Mouse (Mus musculus) frontal cortex, adult (tissue): ENCODE measurements around the gene Tmsb4x.

Source experiments
- ATAC-seq: cut with Nextera tagmentation; 2 replicates; pipeline ENCODE4 v1.9.2; 2017; ENCODE audit warnings: mild to moderate bottlenecking, moderate library complexity, mixed read lengths; ENCODE audit not compliant: low TSS enrichment

Gene Tmsb4x

GRCm38 (mm10) chrX:167208978-167209754, at the start of gene Tmsb4x:
Gene Tmsb4x (minus strand): TSS chrX:167209315.
- ATAC-seq = peak; percentile 74

GRCm38 (mm10) chrX:167241736-167242135, 32.6 kb upstream of the Tmsb4x start:
- ATAC-seq = no peak

DNA sequence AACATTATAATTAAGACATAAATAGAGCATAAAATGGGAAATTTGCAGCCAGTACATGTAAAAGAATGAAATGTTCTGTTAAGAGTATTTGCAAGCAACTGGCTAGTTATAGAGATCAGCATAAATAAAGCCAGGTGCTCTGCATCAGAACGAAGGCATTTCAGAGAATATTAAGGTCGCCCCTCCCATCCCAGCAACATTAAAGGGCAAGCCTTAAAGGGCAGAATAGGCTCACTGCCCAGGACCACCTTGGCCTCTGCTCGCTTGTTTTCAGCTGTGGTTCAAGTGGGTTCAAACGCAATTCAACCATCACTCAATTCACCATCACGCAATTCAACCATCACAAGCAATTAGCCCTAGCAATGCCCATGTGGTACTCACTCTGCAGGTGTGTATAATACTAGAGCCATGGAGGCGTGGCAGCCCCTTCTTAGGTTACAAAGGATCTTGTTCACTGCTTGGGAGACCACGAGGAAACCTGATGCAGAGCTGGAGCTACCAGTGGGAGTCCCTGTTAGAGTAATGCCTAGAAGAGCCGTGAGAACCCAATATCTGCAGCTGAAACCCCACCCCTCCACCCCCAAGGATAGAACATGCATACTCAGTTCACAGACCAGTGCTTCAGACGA, 30.3 kb upstream of the Tmsb4x start:
- ATAC-seq = no peak

DNA sequence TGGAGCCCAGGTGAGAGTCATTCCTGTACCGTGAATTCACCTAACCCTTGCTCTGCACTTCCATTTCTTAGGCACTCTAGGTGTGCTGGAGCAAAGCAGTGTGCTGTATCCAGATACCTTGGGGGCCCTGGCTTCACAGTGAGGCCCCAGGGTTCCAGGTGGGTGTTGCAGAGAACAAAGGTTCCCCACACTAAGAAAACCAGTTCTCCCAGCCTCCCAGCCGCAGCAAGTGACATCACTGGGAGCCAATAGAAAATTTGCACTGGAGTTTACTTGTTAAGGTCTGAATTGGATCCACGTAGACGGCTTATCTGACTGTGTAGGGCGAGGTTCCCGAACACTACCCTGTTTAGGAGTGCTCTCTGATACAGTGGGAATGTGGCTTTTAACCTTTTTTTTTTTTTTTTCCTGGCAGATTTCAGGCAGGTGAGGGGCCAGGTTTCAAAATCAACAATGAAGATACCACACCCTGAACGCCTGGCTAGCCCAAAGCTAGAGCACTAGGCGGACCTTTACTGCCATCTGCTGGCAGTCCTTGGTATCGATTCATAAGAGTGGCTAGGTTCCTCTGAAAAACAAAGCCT, 24.1 kb upstream of the Tmsb4x start:
- ATAC-seq = peak; percentile 94

DNA sequence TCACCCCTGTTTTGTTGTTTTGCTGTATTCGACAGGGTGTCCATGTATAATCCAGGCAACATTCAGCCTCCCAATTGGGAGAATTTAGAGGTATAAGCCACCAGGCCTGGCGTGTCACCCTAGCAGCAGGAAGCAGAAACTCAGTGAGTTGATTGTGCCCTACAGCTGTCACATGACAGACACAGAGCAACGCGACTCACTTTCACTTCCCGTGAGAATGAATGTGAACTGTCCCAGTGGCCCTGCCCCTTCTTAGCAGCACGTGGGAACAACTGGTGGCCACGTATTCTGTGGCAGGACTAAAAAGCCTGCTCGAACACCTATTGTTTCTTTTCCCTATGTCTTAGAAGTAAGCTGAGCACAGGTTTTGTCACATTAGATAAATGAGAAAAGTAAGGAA, 22.0 kb upstream of the Tmsb4x start:
- no peak for ATAC-seq

GRCm38 (mm10) chrX:167229819-167230218, 20.7 kb upstream of the Tmsb4x start:
- no peak for ATAC-seq

DNA sequence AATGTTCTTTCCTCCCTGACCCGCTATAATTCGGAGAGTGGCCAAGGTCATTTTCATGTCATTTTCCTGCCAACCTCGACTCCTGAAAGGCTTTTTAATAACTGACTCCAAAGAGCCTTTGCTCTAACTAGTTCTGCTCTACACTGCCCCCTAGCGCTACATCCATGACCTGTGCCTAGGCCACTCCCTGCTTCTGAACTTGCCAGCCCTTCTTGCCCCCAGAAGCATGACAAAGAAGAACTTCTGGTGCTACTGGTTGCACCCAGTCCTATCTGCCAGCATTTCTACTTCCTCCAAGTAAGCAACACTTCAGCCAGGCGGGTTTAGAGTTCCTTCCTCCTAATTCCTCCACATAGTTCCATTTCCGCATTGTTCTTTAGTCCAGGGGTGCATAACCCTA, 20.1 kb upstream of the Tmsb4x start:
- ATAC-seq = no peak

DNA sequence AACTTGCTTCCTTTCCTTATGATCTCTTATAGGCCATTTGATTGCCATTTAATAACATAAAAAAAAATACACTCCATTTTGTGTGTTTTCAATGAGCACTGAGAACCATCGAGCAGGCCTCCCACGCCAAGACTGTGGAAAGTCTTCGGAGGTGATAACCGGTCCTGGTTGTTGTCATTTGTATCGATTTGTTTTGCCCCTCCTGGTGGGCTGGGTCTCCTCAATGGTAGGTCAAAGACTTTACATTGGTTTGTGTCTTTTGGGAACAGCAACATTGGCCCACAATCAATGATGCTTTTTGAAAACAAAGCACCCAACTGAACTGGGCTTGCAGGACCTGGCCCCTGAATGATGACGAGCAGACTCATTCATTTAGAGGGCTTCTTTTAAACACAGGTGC, 18.6 kb upstream of the Tmsb4x start:
- no peak for ATAC-seq

DNA sequence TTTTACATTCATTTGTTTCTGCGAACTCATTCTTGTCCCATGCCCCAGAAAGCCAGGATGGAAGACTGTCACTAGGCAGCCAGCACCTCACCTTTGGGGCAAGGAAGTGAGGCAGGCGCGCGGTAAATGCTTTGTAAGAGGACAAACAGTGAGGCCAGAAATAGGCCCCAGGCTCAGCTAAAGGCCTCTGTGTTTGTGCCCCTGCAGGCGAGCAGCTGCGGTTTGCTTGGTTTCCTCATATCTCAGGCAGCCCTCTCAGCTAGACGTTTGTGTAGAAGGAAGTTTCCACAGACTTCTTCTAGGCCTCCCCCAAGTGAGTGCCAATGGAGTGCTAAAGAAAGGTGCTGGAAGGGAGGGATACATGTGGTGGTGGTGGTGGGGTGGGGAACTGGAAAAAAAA, 18.0 kb upstream of the Tmsb4x start:
- ATAC-seq = no peak

DNA sequence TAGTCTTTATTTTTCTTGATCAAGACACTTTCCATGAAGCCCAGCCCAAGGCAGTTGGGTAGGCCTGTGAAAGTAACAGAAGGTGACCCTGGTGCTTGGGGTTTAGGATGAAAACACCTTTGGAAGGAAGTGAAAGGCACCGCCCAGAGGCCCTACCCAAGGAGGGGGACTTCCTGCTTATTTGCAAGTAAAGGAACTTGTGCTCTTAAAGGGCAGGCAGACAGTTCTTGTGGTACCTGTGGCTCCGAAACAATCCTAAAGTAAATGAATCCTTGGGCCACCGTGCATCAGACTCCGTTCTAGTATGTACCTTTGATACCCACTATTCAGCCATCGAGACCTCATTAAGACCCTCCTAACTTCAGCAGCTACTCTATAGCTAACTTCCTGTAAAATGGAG, 17.5 kb upstream of the Tmsb4x start:
- ATAC-seq = no peak

DNA sequence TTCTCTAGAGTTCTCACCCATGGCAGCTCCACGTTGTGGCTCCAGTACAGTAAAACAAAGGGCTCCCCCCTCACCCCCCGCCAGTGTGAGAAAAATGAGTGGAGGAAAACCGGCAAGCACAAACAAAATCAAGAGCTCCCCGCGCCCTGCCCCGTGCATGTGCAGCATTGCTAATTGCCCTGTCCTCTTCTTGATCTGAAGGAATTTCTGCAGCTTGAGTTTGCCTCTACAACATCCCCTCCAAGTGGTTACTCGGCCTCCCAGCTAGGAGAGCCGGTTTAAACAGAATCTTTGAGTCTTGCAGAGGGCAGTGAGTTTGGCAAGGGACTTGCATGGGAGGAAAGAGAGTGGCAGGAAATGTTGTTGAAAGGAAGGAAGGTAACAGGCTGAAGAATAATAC, 3.6 kb upstream of the Tmsb4x start:
- peak; percentile 68 for ATAC-seq

DNA sequence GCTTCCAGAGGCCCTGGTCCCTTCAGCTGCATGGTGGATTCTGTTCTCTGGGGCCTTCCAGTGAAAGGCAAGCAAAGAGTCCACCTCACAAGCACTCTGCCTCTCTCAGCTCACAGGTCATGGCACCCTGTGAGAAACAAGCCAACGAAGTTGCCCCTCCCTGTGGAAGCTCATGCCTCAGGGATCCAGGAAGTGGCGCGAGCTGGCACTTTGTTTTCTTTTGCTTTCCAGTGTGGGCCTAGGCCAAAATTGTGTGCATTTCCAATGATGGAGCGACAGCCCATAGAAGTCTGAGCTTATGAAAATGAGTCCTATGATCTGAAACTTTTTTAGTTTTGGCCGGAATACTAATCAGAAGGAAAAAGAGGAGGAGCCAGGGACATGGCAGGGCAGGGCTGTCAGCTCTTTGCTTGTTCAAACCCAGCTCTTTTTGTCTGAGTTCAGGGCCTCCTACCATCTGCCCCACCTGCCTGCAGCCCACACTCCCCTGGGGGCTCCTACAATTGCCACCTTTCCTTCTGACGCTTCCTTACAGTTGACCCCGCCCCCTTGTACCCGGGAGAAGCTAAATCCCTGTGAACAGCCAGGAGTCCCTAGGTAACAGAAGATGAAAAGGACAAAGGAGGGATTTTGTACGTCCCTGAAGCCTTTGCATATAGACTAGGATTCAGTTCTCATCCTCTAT, 2.9 kb upstream of the Tmsb4x start:
- no peak for ATAC-seq

- ATAC-seq = no peak
Measured at GRCm38 (mm10) chrX:167210319-167210728, 1.2 kb upstream of the Tmsb4x start.

GRCm38 (mm10) chrX:167209828-167210227, 713 bp upstream of the Tmsb4x start:
- no peak for ATAC-seq

GRCm38 (mm10) chrX:167208506-167208820, 652 bp downstream of the Tmsb4x start:
- ATAC-seq = no peak

DNA sequence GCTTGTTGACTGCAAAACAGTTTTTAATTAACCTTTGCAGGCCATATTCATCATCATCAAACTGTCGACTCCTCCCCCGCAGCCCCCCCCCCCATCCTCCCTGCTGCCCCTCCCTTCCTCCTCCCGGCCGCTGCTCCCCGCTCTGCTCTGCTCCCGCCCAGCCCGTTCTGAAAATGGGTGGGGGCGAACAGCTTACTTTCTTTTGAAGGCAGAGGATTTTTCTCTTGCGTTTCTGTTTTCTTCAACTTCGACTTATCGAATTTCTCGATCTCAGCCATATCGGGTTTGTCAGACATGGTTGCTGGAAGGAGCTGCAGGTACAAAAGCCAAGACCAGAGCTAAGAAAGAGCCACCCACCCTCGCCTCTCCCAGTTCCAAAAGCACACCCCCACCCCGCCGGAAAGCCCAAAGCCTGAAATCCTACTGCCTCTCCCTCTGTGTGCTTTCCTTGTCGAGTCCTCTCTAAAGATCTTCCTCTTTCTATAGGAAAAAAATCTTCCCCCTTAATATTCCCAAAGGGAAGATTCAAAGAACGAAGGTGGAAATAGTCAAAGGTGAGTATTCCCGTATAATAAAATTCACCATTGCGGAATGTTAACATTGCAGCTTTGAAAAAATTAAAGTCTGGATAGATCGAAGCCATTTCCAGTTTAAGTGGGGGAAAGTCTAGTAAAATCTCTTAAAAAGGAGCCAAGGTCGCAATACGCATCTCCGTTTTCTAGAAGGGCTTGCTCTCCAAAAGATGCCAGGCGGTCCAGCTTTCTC, 1.2 kb downstream of the Tmsb4x start:
- peak; percentile 44 for ATAC-seq

DNA sequence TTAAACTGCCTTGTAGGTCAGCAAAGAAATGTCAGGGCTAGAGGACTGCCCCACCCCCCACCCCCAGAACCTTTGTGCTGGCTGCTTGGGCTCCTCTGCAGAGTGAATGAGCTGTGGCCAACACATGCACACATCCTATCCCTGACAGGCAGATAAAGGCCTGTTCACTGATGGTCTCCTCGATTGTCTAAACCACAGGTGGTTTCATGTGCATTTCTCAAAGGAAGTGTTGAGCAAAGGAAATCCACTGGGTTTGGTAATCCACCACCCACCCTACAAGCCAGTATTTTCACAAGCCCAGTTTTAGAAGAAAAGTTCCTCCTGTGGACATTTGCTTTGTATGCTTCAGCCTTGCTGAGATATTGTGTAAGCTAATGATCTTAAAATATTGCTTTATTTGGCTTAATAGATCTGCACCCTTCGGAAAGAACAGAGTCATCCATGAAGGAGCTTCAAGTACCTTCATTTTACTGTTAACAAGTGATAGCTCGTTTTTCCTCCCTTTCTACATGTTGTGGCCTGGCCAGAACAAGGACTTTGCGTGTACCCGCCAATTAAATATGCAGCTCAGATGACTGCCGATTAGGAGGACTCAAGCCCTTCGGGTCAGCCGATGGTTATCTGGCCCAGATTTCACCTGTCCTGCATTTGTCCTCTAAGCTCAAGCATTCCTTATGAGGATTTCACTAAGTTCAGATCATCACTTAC, 3.1 kb downstream of the Tmsb4x start:
- ATAC-seq = no peak

GRCm38 (mm10) chrX:167201365-167201764, 7.8 kb downstream of the Tmsb4x start:
- no peak for ATAC-seq

GRCm38 (mm10) chrX:167195228-167195649, 13.9 kb downstream of the Tmsb4x start:
- no peak for ATAC-seq

- ATAC-seq = no peak
Measured at GRCm38 (mm10) chrX:167186306-167186705, 22.8 kb downstream of the Tmsb4x start.

DNA sequence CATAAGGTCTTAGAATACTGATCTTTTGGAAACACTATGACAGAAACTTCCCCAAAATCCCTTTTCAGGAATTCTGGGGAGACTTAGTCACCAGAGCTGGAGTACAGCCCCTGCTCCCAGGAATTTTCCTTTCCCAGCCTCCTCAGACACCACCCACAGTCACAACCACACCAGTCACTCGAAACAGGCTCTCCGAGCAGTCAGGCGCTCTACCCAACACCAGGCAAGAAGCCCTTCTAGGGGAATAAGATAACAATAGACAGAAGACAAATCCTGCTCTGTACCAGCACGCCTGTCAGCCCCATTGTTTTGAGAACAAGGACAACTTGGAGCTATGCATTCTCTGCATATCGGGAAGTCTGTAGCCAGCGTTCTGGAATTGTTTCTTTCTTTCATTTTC, 25.6 kb downstream of the Tmsb4x start:
- peak; percentile 98 for ATAC-seq
